In genomic region chr4:86124374-86124773, GRCm38 (mm10) we compare ENCODE assay signal across 8 mouse cellular contexts.
DNase-seq lines count a peak whose midpoint lies in the region; ATAC-seq lines count a peak whose summit lies in the region.
"Had no signal": no experiment of that assay in that cellular context is flagged by ENCODE, and none has a peak within 500 bp of the region (broad histone marks: within the 10 kb centered on the region; RNA-seq: fewer than 3 reads in every experiment).

No protein-coding gene starts in this region.

- no peak overlapping the region for H3K4me2 ChIP-seq in lung, embryonic 16.5 days (ENCODE audit: low read depth, low read length)
- H3K4me2 ChIP-seq: midbrain, embryonic 12.5 days had no signal

- peak; percentile 64; the same call in 1 of the 2 replicates for ATAC-seq in lung, embryonic 16.5 days (ENCODE audit: low read depth)
- peak; percentile 62 for ATAC-seq in frontal cortex, adult (ENCODE audit: low TSS enrichment)

- H3K4me3 ChIP-seq in lung, embryonic 16.5 days (ENCODE audit: low read length): no peak overlapping the region
- H3K4me3 ChIP-seq: midbrain, embryonic 12.5 days had no signal

- H3K9ac ChIP-seq in lung, embryonic 16.5 days (ENCODE audit: low read length): no peak overlapping the region
- H3K9ac ChIP-seq: midbrain, embryonic 12.5 days had no signal

- no peaks in the 10 kb centered on the region for H3K27me3 ChIP-seq in lung, embryonic 16.5 days (ENCODE audit: control insufficient read depth, insufficient read depth, low read depth, low read length)
- H3K27me3 ChIP-seq: midbrain, embryonic 12.5 days had no signal

- H3K4me1 ChIP-seq in lung, embryonic 16.5 days (replicated peaks; ENCODE audit: control insufficient read depth, insufficient read depth, low read length): peaks cover 2% of the 10 kb centered on the region
- H3K4me1 ChIP-seq: midbrain, embryonic 12.5 days had no signal

- H3K9me3 ChIP-seq in lung, embryonic 16.5 days (ENCODE audit: control insufficient read depth, low read length): no peaks in the 10 kb centered on the region
- H3K9me3 ChIP-seq: midbrain, embryonic 12.5 days had no signal

- 37% methylated on average over 3 of the region's 3 CpGs for WGBS in lung, embryonic 16.5 days

- H3K36me3 ChIP-seq in lung, embryonic 16.5 days (ENCODE audit: control insufficient read depth, insufficient read depth, low read length): no peaks in the 10 kb centered on the region
- H3K36me3 ChIP-seq: midbrain, embryonic 12.5 days had no signal

- no peak for DNase-seq in lung, postnatal 25 days (ENCODE audit: low spot score)
- DNase-seq in brain, embryonic 18.5 days (ENCODE audit: low read depth, low spot score): peak; percentile 30
- DNase-seq in left cerebral cortex, adult 11 months (ENCODE audit: low spot score): peak; percentile 17
- DNase-seq in yolk sac, embryonic 10.5 days (ENCODE audit: low spot score): peak; percentile 38
- no peak for DNase-seq in heart, adult 9 months (ENCODE audit: low spot score in 2 of 2)

- no peak overlapping the region for H3K27ac ChIP-seq in lung, embryonic 16.5 days (ENCODE audit: low read length)
- H3K27ac ChIP-seq: midbrain, embryonic 12.5 days had no signal

Comparison
In these comparisons a context has a peak if more than half of its experiments do, and no peak if none do; other contexts are left out.
1. DNase-seq: peak in brain, embryonic 18.5 days (single experiment), left cerebral cortex, adult 11 months (single experiment) and yolk sac, embryonic 10.5 days (single experiment); none in lung, postnatal 25 days (single experiment) and heart, adult 9 months (0 of 2).